Mouse (Mus musculus) thymus, postnatal 36 days (tissue): ENCODE results near the gene Pamr1.

Experiments used
- DNase-seq, 2 experiments: peaks; one replicate each; pipeline ENCODE4 v3.0.0; 2022; ENCODE audit warnings: mixed read lengths in 2 of 2

Pamr1 gene

DNA sequence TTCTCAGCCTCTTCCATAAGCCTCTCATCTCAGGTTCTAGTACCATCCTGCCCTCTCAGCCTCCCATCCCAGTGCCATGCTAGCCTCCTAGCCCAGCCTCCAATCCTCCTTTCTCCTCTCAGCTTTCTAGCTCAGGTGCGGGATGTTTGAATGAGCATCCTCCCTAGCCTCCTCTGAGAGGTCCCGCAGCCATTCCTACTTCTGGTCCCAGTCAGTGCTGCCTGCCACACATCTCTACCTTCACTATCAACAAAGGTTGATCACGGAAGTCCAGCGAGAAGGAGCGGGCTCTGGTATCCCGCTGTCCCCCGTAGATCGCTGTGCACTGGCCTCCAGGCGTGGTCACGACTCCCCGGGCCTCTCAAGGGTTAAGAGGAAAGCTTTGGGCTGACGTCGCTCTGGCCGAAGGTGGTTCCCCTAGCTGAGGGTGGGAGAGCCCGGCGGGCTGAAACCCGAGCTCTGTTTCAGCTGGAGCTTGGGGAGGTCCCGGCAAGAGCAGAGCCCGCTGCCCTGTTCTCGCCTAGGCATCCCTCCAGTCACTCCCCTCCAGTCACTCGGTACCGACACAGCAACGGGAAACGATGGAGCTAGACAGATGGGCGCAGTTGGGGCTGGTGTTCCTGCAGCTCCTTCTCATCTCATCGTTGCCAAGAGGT lies at the start of gene Pamr1:
Gene Pamr1 (plus strand): TSS at position 402 of the 656 bp plus-strand sequence.
- no peak for DNase-seq

DNA sequence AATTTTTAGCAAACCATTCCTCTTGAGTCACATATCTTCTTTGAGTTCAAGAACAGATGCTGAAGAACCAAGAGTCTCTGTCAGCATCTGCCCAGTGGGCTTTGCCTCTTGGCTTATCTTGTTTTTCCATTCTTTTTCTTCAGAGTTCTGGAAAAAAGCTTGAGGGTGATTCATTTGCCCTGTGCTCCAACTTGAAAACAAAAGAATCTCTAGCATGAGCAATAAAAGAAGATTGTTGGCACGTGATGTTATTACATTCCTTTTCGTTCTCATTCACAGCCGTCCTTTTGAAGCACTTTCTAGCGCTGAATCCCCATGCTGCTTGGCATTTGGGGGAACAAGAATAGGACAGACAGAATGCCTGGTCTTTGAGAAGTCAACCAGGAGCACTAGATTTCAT lies 42.2 kb upstream of the Pamr1 start:
- DNase-seq: no peak

DNA sequence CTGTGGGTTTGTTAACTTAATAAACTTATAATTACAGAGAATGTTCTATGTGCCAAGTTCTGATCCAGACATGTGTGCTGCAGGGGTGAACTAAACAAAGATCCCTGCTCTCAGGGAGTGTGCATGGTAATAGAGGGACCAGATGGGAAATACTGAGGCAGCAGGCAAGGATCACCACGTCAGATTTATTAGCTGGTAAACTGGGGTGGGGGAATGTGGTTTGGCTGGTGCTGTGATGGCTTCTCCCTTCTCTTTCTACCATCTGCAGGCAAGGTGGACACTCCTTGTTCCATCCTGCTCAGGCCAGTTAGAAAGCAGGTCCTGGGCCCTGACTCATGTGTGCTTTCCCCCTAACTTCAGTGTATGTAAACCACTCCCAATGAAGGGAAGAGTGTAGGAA lies 41.7 kb upstream of the Pamr1 start:
- no peak for DNase-seq

DNA sequence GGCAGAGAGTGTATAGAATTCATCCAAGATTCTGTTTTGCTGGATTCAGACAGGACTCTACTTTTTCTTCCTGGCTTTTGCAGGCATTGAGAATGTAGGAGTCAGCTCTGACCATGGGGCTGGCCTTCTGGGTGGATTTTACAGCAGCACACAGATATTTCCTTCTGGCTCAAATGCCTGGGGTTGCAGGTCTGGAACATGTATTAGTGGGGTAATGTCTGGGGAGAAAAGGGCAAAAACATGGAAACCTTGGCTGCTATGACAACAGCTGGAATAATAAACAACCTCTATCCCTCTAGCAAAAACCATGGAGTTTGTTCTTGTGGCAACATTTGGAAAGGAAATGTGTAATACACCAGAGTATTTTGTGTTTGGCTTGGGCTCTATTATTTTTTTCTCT lies 29.9 kb upstream of the Pamr1 start:
- DNase-seq: no peak

DNA sequence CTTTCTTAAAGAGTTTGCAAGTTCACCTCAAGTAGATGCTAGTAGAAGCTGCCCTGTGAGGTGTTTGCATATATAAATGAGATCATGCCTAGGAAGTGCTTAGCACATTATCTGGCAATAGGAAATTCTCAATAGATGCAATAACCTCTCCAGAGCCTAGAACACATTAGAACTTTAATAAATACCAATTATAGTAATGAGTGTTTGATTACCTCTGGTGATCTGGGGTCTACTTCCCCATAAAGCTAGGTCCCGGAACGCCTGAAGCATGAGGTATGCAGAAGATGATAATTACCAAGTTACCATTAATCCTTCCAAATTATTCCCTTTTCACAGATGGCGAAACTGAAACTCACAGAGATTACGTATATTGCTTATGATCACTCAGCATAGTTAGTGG lies 22.2 kb upstream of the Pamr1 start:
- DNase-seq: no peak

DNA sequence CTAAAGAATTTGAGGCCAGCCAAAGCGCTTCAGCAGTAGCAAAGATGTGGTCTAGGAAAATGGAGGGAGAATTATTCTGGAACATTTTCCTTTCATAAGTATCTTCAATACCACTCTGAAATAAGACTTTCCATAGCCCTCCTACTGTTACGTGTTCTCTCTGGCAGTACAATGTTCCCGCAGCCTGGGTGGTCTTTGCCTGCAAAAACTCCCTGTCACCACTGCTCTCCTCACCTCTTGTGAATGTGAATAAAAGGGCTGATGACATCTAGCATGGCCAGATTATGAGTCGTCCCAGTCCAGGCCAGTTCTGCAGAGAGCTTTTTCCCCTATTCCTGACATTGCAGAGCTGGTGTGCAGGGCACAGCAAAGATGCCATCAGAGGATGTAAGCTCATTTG lies 16.4 kb upstream of the Pamr1 start:
- DNase-seq: no peak

DNA sequence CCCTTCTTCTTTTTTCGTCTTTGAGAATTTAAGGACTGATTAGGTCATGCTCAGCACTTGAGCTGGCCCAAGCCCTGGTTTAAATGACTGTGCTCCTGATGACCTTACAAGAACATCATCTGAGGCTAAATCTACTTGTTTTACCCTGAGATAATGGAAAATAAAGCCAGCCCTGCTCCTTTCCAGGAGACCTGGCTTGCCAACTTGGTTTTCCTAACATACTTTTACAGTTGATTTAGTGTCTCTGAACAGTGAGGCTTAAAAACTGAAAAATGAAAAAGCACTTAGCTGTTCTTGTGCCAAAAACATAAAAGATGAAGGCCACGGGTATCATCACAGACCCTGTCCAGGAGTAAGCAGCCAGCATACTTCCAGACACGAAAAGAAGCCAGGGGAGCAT lies 13.0 kb upstream of the Pamr1 start:
- no peak for DNase-seq

DNA sequence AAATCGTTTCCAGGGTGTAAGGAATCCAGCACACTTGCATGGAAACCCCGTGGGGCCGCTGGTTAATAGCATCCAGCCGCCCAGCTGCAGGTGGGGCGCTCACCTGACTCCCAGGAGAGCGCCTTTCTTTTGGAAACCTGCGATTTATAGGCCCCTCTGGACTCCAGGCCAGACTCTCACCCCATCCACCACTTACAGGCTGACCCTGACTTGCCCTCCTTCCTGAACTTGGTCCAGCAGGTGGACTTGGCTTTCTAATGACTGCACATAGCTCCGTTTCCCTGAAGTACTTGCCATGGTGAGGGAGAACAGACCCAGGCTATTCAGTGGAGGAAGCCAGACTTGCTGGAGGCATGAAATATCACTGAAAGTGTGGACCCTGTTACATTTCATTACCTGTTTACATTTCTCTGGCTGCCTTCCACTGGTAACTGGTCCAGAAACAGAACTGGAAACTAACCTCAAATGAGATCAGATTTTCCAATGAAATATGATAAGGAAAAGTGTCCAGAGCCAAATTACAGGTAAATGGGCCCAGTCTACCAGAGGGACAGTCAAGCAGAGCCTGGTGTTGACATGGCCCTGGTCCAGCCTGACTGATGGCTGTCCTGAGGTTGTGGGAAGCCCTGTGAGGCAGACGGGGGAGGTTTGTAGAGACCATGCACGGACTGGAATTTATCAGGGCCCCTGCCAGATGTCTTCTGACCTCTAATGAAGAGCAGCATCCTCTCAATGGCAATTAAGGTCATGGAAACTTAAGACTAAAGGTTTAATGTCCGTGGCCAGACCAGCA lies 9.2 kb upstream of the Pamr1 start:
- DNase-seq: no peak

DNA sequence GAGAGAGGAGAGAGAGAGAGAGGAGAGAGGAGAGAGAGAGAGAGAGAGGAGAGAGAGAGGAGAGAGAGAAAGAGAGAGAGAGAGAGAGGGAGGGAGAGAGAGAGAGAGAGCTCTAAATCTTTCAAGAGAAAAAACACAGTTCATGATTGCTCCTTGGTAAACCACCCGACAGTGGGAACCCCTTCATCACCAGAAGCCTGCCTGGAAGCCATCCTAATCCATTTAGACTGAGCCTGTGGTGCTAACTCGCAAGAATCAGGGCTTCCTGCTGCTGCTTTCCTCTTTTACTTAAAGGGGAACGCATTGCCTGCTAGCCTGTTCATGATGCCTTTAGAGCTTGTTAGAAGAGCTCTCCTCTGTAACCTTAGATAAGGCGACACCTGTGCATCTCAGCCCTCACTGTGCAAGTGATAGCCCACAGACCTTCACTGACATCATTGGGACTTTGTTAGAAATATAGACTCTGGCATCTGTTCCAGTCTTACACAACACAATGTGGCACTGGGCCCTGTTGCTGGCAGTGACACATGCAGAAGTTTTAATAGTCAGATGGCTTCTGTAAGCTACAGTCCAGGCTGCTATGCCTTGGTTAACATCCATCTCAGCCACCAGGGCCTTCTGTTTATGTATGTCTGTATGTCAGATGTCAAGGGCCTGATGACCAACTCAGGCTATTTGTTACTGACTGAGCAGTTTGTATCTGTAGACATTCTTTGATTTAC lies 8.2 kb upstream of the Pamr1 start:
- DNase-seq: no peak

DNA sequence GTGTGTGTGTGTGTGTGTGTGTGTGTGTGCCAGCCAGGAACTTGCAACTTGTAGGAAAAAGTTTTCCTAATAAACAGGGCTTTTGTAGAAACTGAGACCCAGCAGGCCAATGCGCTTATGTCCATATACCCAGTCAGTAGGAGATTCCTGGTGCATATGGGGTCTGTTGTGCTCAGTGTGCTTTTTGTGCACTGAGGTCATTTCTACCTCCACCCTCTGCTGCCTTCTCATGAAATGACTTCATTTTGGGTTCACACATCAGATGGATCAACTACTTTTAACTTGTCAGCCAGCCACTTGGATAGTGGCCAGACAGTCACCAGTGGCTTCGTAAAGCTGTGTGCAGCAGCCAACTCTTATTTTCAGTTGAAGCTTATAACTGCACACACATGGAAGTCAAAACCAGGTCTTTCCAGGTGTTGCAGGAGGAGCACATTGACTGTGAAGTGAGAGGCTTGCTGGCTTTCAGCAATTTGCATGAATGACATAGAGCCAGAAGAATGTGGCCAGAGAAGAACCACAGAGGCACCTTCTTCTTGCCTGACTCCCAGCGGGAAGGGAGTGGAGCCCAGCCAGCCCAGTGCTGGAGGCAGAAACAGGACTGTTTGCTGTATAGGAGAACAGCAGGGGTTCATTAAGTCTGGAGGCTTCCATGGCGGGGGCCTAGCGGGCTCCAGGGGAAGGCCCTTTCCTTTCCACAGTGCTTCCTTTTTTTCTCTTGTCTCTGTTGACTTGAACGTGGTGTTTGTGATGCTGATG lies 5.7 kb upstream of the Pamr1 start:
- DNase-seq: no peak

DNA sequence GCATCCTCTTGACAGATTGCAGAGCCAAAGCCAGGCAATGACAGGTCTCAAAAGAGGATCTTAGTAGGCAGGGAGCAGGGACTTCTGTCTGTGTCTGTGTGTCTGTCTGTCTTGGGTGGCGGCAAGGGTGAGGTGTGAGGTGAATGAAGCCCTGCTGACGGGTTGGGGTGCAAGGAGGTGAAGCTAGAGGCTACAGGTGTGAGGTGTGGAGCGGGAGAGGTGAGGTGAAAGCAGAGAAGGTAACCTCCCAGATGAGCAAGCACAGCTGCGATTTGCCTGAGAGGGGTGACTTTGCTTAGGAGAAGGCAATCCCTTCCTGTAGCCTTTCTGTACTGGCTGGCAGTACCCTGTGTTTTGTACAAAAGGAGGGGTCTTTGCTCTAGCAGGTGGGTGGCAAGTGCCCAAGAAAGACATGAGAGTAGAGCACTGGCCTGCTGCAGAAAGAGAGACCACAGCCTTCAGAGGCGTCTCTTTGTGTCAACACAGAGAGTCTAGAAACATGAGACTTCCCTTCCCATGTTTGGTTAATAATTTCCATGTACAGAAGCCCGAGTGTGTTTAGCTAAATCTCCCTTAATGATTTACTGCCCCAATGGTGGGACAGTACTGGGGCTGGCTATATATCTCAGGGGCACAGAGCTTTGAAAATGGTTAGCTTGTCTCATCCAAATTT lies 1.2 kb downstream of the Pamr1 start:
- no peak for DNase-seq

DNA sequence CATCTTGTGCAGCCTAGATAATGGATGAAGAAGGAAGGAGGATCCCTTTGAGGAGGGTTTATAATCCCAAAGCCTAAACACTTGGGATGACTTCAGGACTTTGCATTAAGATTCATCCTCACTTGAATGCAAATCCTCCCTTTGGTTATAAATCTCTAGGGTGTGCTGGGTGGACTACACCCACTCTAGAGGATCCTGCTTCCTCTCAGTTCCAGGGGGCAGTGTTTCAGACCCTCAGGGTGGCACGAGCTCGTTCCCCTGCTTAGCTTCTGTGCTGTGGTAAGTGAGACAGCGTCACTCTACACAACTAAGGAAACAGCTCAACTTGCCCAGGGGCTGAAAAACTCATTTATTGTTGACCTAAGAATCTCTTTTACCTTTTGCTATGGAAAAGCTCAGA lies 1.8 kb downstream of the Pamr1 start:
- no peak for DNase-seq

DNA sequence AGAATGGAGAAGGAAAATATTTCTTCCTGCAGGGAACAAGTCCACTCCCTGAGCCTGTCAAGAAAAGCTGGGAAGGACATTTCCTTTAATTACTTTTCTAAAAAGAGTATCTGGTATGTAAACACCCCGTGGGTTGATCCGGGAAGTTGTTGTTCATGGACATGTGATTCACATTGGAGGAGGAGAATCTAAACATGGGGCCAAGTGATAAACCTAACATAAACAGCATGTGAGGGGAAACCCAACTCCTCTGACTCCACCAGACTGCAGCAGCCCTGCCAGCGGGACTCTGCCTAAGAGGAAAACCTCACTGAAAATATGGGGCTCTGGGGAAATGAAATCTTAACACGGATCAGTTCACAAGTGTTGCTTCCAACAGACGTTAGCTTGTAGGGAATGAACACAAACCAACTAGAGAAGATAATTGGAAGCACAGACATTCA lies 2.3 kb downstream of the Pamr1 start:
- DNase-seq: no peak

DNA sequence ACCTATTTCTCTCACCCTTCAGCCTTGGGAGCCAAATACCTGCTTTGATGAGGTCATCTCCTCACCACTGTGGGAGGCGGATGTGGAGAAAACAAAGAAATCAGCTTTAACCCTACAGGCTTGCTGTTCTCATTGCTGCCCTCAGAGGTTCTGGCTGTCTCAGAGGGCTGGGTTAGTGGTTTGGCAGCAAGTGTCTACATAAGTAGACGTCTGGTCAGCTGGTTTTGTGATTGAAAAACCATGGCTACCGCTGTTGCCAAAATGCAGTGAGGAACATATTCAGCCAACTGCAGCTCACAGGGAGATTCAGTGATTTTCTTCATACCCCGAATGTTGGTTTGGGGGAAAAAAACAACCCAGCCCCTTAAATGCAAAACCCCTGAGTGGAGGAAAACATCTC lies 7.3 kb downstream of the Pamr1 start:
- DNase-seq: no peak

DNA sequence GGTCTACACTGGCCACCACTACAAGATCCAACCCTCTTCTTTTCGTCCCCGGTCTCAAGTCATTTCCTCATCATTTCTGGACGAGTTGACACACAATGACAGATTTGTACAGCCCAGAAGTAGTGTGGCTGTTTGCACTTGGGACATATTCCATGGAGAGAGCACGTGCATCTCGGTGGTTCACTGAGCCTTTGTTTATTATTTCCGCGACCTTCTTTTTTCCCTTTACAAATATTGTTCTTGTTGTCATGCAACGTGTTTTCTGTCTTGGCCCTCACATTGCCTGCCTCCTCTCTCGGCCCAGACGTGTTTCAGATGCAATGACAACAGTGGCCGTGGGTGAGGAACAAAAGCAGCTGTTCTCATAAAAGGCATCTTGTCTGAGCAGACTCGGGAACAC lies 9.2 kb downstream of the Pamr1 start:
- DNase-seq: no peak

DNA sequence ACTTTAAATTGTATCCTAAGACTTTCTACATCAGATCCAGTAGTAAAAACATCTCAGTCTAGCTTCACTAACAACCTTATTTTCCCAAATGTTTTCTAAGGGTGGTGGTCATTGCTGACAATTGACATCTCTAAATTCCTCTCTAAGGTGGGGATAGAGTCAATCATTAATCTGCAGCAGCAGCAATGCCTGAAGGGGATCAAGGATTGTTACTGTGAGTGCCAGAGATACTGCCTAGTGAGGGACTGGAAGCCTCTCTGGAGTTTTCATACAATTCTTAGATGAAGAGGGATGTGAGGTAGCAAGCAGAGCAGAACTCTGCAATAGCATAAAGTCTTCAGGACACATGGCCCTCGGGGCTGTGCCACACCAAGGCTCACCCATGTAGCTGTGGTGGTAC lies 14.0 kb downstream of the Pamr1 start:
- no peak for DNase-seq

DNA sequence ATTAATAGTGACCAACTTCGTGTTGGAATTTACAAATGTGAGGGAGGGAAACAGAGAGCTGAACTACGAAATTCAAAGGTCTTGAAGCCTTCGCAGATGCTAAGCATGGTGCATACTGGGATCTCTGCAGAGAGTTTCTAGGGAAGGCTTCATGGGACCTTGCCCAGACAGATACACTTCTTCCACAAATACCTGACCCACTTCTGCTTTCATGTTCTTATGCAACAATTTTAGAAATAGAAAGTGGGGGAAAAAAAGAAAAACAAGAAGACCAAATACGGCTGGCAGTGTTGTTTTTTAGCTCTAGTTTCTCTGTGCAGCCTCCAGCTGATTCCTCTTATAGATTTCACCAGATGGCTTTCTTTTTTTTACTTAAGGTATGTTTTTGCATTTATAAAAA lies 29.4 kb downstream of the Pamr1 start:
- no peak for DNase-seq

DNA sequence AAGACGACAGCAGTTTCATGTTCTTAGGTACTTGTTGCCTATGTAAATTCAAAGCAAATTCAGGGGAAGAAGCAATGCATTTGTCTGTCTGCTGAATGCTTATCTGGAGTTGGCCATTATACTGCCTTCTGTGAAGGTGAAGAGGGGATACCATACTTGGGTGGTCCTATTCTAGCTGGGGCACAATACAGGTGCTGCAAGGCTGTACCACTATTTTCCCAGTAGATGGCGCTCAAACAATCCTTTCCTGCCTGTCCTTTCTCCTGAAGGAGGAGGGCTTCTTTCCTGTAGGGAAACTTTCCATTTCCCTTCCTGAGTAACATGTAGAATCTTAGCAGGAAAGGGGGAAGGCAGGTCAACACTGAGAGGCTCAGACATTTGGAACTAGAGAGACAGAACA lies 40.2 kb downstream of the Pamr1 start:
- DNase-seq: peak in 1 of 2 experiments; percentile 5

DNA sequence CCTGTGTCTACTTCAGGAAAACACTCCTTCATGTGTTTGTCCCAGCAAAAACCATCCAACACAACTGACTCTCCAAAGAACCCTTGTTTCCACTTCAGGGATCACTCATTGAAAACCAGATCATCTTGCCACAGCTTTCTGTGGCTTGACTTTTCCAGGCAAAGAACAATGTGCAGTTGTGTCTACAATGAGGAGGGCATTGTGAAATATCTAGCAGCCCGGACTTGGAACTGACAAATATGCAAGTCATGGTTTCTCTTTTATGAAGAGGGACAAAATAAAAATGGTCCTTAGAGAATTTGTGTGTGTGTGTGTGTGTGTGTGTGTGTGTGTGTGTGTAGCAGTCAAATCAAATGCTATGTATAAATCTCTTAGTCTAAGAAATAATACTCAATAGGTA lies 44.7 kb downstream of the Pamr1 start:
- DNase-seq: no peak

DNA sequence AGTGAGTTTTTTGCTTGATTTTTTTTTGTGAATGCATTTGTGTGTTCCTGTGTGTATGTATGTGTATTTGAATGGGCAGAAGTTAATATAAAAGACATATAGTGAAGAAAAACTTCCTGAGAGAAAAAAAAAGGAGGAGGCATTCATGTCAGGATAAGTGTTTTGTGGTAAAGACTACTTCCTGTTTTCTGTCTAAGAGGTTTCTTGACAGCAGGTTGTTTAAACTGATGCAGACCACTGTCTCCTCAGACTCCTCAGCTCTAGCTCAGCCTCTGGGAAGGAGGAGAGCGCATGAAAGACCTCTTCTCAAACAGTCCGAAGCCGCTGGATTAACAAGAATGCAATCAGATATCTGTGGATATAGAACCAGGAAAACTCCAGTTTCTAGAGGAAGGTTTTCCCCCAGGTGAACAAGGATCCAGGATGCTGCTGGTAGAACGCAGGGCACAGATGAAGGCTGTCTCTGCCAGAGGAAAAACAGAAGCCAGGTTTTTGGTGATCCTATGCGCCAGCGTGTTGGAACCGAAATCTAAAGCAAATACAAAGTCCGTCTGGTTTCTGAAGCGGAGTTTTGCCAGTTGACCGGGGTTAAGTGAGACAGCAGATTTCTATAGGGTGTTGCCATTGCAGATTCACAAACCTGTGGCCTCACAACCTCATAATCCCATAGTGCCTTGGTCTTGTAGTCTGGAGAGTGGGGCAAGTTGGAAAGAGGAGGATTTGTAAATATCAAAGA lies 45.8 kb downstream of the Pamr1 start:
- DNase-seq: no peak

DNA sequence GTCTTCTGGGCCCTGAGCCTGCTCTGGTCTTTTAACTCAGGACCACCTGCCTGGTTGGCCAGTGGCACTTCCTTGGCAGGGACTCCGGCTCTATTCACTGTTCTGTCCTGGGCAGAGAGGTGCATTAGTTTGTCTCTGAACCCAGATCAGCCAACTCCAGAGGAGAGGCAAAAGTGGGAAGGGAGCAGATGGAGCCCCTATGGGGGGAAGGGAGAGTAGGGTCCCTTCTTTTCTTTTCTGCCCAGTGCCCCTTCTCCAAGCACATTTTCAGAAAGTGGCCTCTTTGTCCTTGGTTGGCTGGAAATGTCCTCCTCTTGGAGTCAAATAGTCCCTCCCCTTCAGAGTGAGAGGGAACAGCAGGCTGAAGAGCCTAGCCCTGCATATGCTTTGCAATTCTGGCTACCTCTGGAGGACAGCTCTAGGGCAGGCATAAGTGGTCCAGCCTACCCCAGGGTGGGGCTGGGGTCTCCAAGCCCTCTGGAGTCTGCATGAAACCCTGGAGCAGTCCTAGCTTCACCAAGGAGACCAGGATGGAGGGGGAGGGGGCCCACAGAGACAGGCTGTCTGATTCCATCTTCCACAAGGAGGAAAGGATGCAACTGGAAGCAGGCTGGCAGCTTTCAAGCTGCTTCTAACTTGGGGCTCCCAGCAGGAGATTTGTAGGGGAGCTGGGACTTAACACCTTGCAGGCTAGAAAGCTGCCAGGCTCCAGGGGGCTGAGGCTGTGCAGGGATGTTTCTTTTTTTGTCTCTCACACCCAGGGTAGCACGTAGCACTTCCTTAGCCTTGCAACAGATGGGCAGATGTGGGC lies 49.3 kb downstream of the Pamr1 start:
- DNase-seq: no peak
